Mouse (Mus musculus) embryonic facial prominence, embryonic 11.5 days (tissue): ENCODE data around the gene 1500009L16Rik. TPM values are rescaled to one million over a fixed set of nuclear protein-coding genes. Genes with fewer than 3 reads are reported as not detected.
A peak's percentile ranks its signal among the peaks of the same experiment; 100 is the strongest.

Experiments used
- ATAC-seq: fragments of 200-750 bp; cut with Nextera tagmentation; replicated peaks from 2 replicates; pipeline ENCODE4 v1.8.0; 2017; ENCODE audit warnings: low read depth; ENCODE audit not compliant: insufficient number of reproducible peaks, low FRiP score, low TSS enrichment
- DNase-seq: peaks from one replicate; pipeline ENCODE4 v3.0.0-alpha.2; 2015; ENCODE audit warnings: low spot score
- H3K27ac ChIP-seq: fragments of 300-500 bp; sonication (generic); replicated peaks from 2 replicates; pipeline ENCODE4 v1.5.1; 2014; ENCODE audit warnings: mild to moderate bottlenecking, low read depth, low read length, control low read depth
- H3K27me3 ChIP-seq: fragments of 300-500 bp; sonication (generic); 2 replicates; pipeline ENCODE4 v1.6.1; 2014; ENCODE audit warnings: mild to moderate bottlenecking, low read length, moderate library complexity, mixed read lengths; ENCODE audit not compliant: control insufficient read depth, insufficient read depth
- H3K36me3 ChIP-seq: fragments of 300-500 bp; sonication (generic); replicated peaks from 2 replicates; pipeline ENCODE4 v1.6.1; 2014; ENCODE audit warnings: low read depth, mild to moderate bottlenecking, low read length, moderate library complexity, mixed read lengths; ENCODE audit not compliant: control insufficient read depth, insufficient read depth
- H3K4me1 ChIP-seq: fragments of 300-500 bp; sonication (generic); 2 replicates; pipeline ENCODE4 v1.6.1; 2014; ENCODE audit warnings: low read length, mixed read lengths; ENCODE audit not compliant: control insufficient read depth, insufficient read depth
- H3K4me2 ChIP-seq: fragments of 300-500 bp; sonication (generic); 2 replicates; pipeline ENCODE4 v1.6.1; 2014; ENCODE audit warnings: low read depth, mild to moderate bottlenecking, control low read depth, low read length, moderate library complexity
- H3K4me3 ChIP-seq: fragments of 300-500 bp; sonication (generic); 2 replicates; pipeline ENCODE4 v1.5.1; 2014; ENCODE audit warnings: low read depth, low read length, control low read depth
- H3K9ac ChIP-seq: fragments of 300-500 bp; sonication (generic); replicated peaks from 2 replicates; pipeline ENCODE4 v1.6.1; 2014; ENCODE audit warnings: mild to moderate bottlenecking, control low read depth, low read length
- H3K9me3 ChIP-seq: fragments of 300-500 bp; sonication (generic); replicated peaks from 2 replicates; pipeline ENCODE4 v1.6.1; 2016; ENCODE audit warnings: mild to moderate bottlenecking, low read length, inconsistent platforms, mixed read lengths; ENCODE audit not compliant: control insufficient read depth
- WGBS: fragments of 180-500 bp; shearing (Covaris S2); extraction: QIAGEN DNeasy Blood & Tissue Kit; methylation state at CpG from one replicate; pipeline ENCODE4 v1.1.7; 2014; 5-methylcytosine and 5-hydroxymethylcytosine counted together
- polyA plus RNA-seq: library from polyadenylated mRNA; unstranded; fragments of >200 nt; fragmentation: Nextera tagmentation; extraction: Ambion mirVana; gene quantifications from 2 replicates; pipeline ENCODE4 v1.2.1, GENCODE M21; 2014

The 1500009L16Rik gene
- 41.7 and 45.3 TPM in 2 replicates for polyA plus RNA-seq

GRCm38 (mm10) chr10:83722579-83723031, at the start of gene 1500009L16Rik:
Gene 1500009L16Rik, plus strand, starts transcription at chr10:83722865.
- no peak within 1 kb of the TSS for H3K27ac ChIP-seq
- ATAC-seq (peak; percentile 97), DNase-seq (peak; percentile 92)
- H3K4me2 ChIP-seq = peak within 1 kb of the TSS; percentile 80
- H3K27me3 ChIP-seq = no peaks in the 10 kb centered on the region
- WGBS = 0% methylated on average over 30 of the region's 37 CpGs
- peak within 1 kb of the TSS; percentile 69 for H3K4me3 ChIP-seq
- H3K9me3 ChIP-seq = no peaks in the 10 kb centered on the region
- peak within 1 kb of the TSS; percentile 70 for H3K9ac ChIP-seq
- H3K4me1 ChIP-seq = no peaks in the 10 kb centered on the region
- H3K36me3 ChIP-seq = no peaks in the 10 kb centered on the region

- no peaks in the 10 kb centered on the region for H3K9me3 ChIP-seq
- H3K36me3 ChIP-seq = no peaks in the 10 kb centered on the region
- H3K4me1 ChIP-seq = no peaks in the 10 kb centered on the region
- H3K4me3 ChIP-seq = no peak overlapping the region
- DNase-seq = no peak
- no peak for ATAC-seq
- no peaks in the 10 kb centered on the region for H3K27me3 ChIP-seq
- no peak overlapping the region for H3K4me2 ChIP-seq
- WGBS = 90% methylated on average over 12 of the region's 12 CpGs
- H3K27ac ChIP-seq = no peak overlapping the region
- H3K9ac ChIP-seq = no peak overlapping the region
These were observed 41.3 kb upstream of the 1500009L16Rik start for GRCm38 (mm10) chr10:83681334-83681733.

GRCm38 (mm10) chr10:83688215-83688614, 34.5 kb upstream of the 1500009L16Rik start:
- ATAC-seq (no peak), DNase-seq (no peak)
- no peaks in the 10 kb centered on the region for H3K27me3 ChIP-seq
- H3K4me2 ChIP-seq = no peak overlapping the region
- no peaks in the 10 kb centered on the region for H3K9me3 ChIP-seq
- H3K9ac ChIP-seq = no peak overlapping the region
- H3K27ac ChIP-seq = no peak overlapping the region
- H3K4me3 ChIP-seq = no peak overlapping the region
- H3K36me3 ChIP-seq = no peaks in the 10 kb centered on the region
- no peaks in the 10 kb centered on the region for H3K4me1 ChIP-seq
- WGBS = 100% methylated on average over 2 of the region's 2 CpGs

GRCm38 (mm10) chr10:83692175-83692895, 30.3 kb upstream of the 1500009L16Rik start:
- no peak overlapping the region for H3K4me2 ChIP-seq
- no peaks in the 10 kb centered on the region for H3K9me3 ChIP-seq
- ATAC-seq (no peak), DNase-seq (no peak)
- no peaks in the 10 kb centered on the region for H3K27me3 ChIP-seq
- no peak overlapping the region for H3K9ac ChIP-seq
- no peak overlapping the region for H3K4me3 ChIP-seq
- WGBS = 88% methylated on average over 11 of the region's 11 CpGs
- no peak overlapping the region for H3K27ac ChIP-seq
- no peaks in the 10 kb centered on the region for H3K4me1 ChIP-seq
- no peaks in the 10 kb centered on the region for H3K36me3 ChIP-seq

- Histone ChIP-seq H3K27me3 (no peaks in the 10 kb centered on the region), H3K27ac (no peak overlapping the region), H3K36me3 (no peaks in the 10 kb centered on the region), H3K9ac (no peak overlapping the region), H3K4me2 (no peak overlapping the region), H3K4me3 (no peak overlapping the region), H3K4me1 (no peaks in the 10 kb centered on the region), H3K9me3 (no peaks in the 10 kb centered on the region)
- ATAC-seq (no peak), DNase-seq (no peak)
- WGBS = 82% methylated on average over 4 of the region's 4 CpGs
These were observed 26.4 kb upstream of the 1500009L16Rik start for GRCm38 (mm10) chr10:83696226-83696625.

- Histone ChIP-seq H3K27ac (no peak overlapping the region), H3K36me3 (no peaks in the 10 kb centered on the region), H3K27me3 (no peaks in the 10 kb centered on the region), H3K4me2 (no peak overlapping the region), H3K9ac (no peak overlapping the region), H3K4me3 (no peak overlapping the region), H3K9me3 (no peaks in the 10 kb centered on the region), H3K4me1 (no peaks in the 10 kb centered on the region)
- ATAC-seq (no peak), DNase-seq (no peak)
- 89% methylated on average over 12 of the region's 12 CpGs for WGBS
These were observed 16.0 kb upstream of the 1500009L16Rik start for GRCm38 (mm10) chr10:83706628-83707027.

GRCm38 (mm10) chr10:83709920-83710319, 12.7 kb upstream of the 1500009L16Rik start:
- Histone ChIP-seq H3K9ac (no peak overlapping the region), H3K4me2 (no peak overlapping the region), H3K27me3 (no peaks in the 10 kb centered on the region), H3K27ac (no peak overlapping the region), H3K4me3 (no peak overlapping the region), H3K4me1 (no peaks in the 10 kb centered on the region), H3K36me3 (no peaks in the 10 kb centered on the region), H3K9me3 (no peaks in the 10 kb centered on the region)
- WGBS = 79% methylated on average over 3 of the region's 3 CpGs
- DNase-seq = no peak
- no peak for ATAC-seq

- no peak overlapping the region for H3K27ac ChIP-seq
- H3K4me1 ChIP-seq = no peaks in the 10 kb centered on the region
- no peaks in the 10 kb centered on the region for H3K36me3 ChIP-seq
- no peaks in the 10 kb centered on the region for H3K9me3 ChIP-seq
- no peaks in the 10 kb centered on the region for H3K27me3 ChIP-seq
- H3K9ac ChIP-seq = no peak overlapping the region
- ATAC-seq = no peak
- 44% methylated on average over 10 of the region's 10 CpGs for WGBS
- no peak overlapping the region for H3K4me3 ChIP-seq
- peak; percentile 74 for DNase-seq
- H3K4me2 ChIP-seq = no peak overlapping the region
These were observed 10.9 kb upstream of the 1500009L16Rik start for GRCm38 (mm10) chr10:83711769-83712168.
